Mouse (Mus musculus) A20 (cell line): ENCODE results near the gene Zfp966.
"Not testable (repeated sequence)": the region's sequence is repeated elsewhere in the genome, so short reads cannot be mapped to it uniquely, and the experiment has no call there.

ENCODE experiments used
- DNase-seq: peaks from one replicate; pipeline ENCODE4 v3.0.0-alpha.2; 2011; ENCODE audit warnings: low read depth, low spot score

The Zfp966 gene

DNA sequence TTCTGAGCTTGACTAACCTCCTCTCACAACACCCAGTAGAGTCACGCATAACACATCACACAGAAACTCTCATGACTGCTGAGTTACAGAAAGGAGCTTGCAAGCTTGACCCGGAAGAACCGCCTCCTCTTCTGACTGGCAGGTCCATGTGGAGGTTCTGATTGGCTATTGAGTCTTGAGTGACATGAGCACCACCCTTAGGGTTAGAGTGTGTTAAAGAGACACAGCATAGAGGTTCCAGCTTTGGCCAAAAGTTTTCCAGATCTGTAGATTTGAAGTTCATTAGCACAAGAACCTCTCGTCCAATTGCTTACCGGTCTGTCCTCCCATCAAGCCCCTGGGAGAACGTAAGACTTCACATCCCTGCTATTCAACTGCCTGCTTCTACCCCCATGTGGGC lies at the start of gene Zfp966:
TSS of gene Zfp966 (minus strand) at position 101 of the 400 bp plus-strand sequence.
- not testable (repeated sequence) for DNase-seq

DNA sequence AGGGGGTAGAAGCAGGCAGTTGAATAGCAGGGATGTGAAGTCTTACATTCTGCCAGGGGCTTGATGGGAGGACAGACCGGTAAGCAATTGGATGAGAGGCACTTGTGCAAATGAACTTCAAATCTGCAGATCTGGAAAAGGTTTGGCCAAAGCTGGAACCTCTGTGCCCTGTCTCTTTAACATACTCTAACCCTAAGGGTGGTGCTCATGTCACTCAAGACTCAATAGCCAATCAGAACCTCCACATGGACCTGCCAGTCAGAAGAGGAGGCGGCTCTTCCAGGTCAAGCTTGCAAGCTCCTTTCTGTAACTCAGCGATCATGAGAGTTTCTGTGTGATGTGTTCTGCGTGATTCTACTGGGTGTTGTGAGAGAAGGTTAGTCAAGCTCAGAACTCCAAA lies 34.1 kb upstream of the Zfp966 start, which contains the start of gene Gm2026:
TSS of gene Gm2026 (plus strand) at position 301 of the 400 bp plus-strand sequence.
- not testable (repeated sequence) for DNase-seq

DNA sequence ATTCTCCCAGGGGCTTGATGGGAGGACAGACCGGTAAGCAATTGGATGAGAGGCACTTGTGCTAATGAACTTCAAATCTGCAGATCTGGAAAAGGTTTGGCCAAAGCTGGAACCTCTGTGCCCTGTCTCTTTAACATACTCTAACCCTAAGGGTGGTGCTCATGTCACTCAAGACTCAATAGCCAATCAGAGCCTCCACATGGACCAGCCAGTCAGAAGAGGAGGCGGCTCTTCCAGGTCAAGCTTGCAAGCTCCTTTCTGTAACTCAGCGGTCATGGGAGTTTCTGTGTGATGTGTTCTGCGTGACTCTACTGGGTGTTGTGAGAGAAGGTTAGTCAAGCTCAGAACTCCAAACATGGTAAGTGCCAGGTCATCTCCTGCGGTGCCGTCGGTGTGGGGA lies 61.9 kb downstream of the Zfp966 start, which contains the start of gene Gm6710:
TSS of gene Gm6710 (plus strand) at position 196 of the 400 bp plus-strand sequence.
- not testable (repeated sequence) for DNase-seq
